Mouse (Mus musculus) gastrocnemius, adult 2 months (tissue): ENCODE measurements around the gene Tha1. TPM values are rescaled to one million over a fixed set of nuclear protein-coding genes. Genes with fewer than 3 reads are reported as not detected.

Experiments
- DNase-seq: peaks from one replicate; pipeline ENCODE4 v3.0.0; 2022
- H3K27ac ChIP-seq: fragments of 200-600 bp; 2 replicates; pipeline ENCODE4 v1.8.1; 2022; ENCODE audit warnings: mild to moderate bottlenecking
- H3K4me3 ChIP-seq: fragments of 200-600 bp; 2 replicates; pipeline ENCODE4 v1.8.1; 2022; ENCODE audit warnings: mild to moderate bottlenecking, moderate library complexity
- CTCF ChIP-seq: fragments of 200-600 bp; IDR thresholded peaks from 2 replicates; pipeline ENCODE4 v1.8.1; 2022; ENCODE audit warnings: antibody characterized with exemption, mild to moderate bottlenecking, moderate library complexity
- intact Hi-C: fragments of 180-260 bp; cut with DNase I; formaldehyde crosslinking; loops from one replicate; pipeline ENCODE4 v1.15.1; 2025
- total RNA-seq, 2 experiments: library from RNA; stranded (reverse); gene quantifications; 2 replicates each; pipeline ENCODE4 v1.2.3; 2021

Tha1 gene
- total RNA-seq, 2 experiments from 2014 or later: 3.8 to 5.2 TPM

GRCm38 (mm10) chr11:117825333-117826101, 47.8 kb downstream of the Tha1 start, which contains the start of the genes Afmid and Tk1:
Gene Afmid (plus strand): TSS chr11:117825924.
Gene Tk1 (minus strand): TSS chr11:117826092.
- peak within 1 kb of the TSS; percentile 67 for H3K27ac ChIP-seq

GRCm38 (mm10) chr11:117824060-117824969, 49.0 kb downstream of the Tha1 start:
- H3K27ac ChIP-seq: peak overlapping the region; percentile 97
- intact Hi-C loops: loop anchor here (1.0 to 2.0 kb wide), 3 partner anchors 34 to 439 kb away; no protein-coding TSS in a partner anchor
- peak overlapping the region; percentile 62 for H3K4me3 ChIP-seq
- peak; percentile 95 for TF ChIP-seq CTCF
- DNase-seq: peak; percentile 88

More at GRCm38 (mm10) chr11:117825333-117826101, 47.8 kb downstream of the Tha1 start, which contains the start of the genes Afmid and Tk1:
- peak within 1 kb of the TSS; percentile 57 for H3K4me3 ChIP-seq
- peak; percentile 73 for DNase-seq
- TF ChIP-seq CTCF: no peak
- intact Hi-C loops: loop anchor here (2.0 kb wide), 1 partner anchor 117 kb away; no protein-coding TSS in a partner anchor

- H3K4me3 ChIP-seq: no peak overlapping the region
- DNase-seq: no peak
- TF ChIP-seq CTCF: no peak
- H3K27ac ChIP-seq: peak overlapping the region; percentile 97
- intact Hi-C loops: no loop called here
Measured at GRCm38 (mm10) chr11:117823411-117823810, 49.9 kb downstream of the Tha1 start.

GRCm38 (mm10) chr11:117822728-117823241, 50.5 kb downstream of the Tha1 start:
- intact Hi-C loops: no loop called here

GRCm38 (mm10) chr11:117821868-117822267, 51.4 kb downstream of the Tha1 start:
- peak overlapping the region; percentile 97 for H3K27ac ChIP-seq
- no peak for TF ChIP-seq CTCF
- DNase-seq: peak; percentile 21
- no peak overlapping the region for H3K4me3 ChIP-seq
- intact Hi-C loops: no loop called here

More at GRCm38 (mm10) chr11:117822728-117823241, 50.5 kb downstream of the Tha1 start:
- TF ChIP-seq CTCF: no peak
- peak; percentile 58 for DNase-seq
- Histone ChIP-seq H3K27ac (peak overlapping the region; percentile 97), H3K4me3 (no peak overlapping the region)

GRCm38 (mm10) chr11:117820173-117820572, 53.1 kb downstream of the Tha1 start:
- peak overlapping the region; percentile 97 for H3K27ac ChIP-seq
- no peak overlapping the region for H3K4me3 ChIP-seq
- intact Hi-C loops: no loop called here
- peak; percentile 34 for DNase-seq
- no peak for TF ChIP-seq CTCF

- Histone ChIP-seq H3K27ac (peak overlapping the region; percentile 97), H3K4me3 (peak overlapping the region; percentile 48)
- TF ChIP-seq CTCF: no peak
- intact Hi-C loops: no loop called here
- DNase-seq: peak; percentile 88
Measured at GRCm38 (mm10) chr11:117819095-117819494, 54.2 kb downstream of the Tha1 start.

Other genes starting within 250 kb of the Tha1 start
- 10 to 100 TPM; 18.5 to 24.8 TPM for gene Tnrc6c, start 219.2 kb downstream of the Tha1 start, total RNA-seq
- gene Tmc8, start 91.4 kb downstream of the Tha1 start, total RNA-seq: 1 to 10 TPM; 1.0 TPM
- 1 to 10 TPM; 4.3 to 4.5 TPM for gene Tmc6, start 91.3 kb downstream of the Tha1 start, total RNA-seq
- not detected for gene 6030468B19Rik, start 75.8 kb downstream of the Tha1 start, total RNA-seq
- 1 to 10 TPM in 1 of 2 experiments, under 1 TPM in 1; 0.86 to 1.6 TPM for gene Gm20708, start 63.8 kb downstream of the Tha1 start, total RNA-seq
- 100 to 1,000 TPM; 169 to 173 TPM for gene Syngr2, start 63.8 kb downstream of the Tha1 start, total RNA-seq
- gene Afmid, start 47.6 kb downstream of the Tha1 start, total RNA-seq: 1 to 10 TPM; 3.1 to 3.3 TPM
- 1 to 10 TPM; 2.5 to 2.8 TPM for gene Tk1, start 47.4 kb downstream of the Tha1 start, total RNA-seq
- not detected for gene Birc5, start 24.2 kb downstream of the Tha1 start, total RNA-seq
- not detected for gene Tmem235, start 12.7 kb downstream of the Tha1 start, total RNA-seq
- 10 to 100 TPM in 1 of 2 experiments, 1 to 10 TPM in 1; 1.7 to 10.1 TPM for gene Socs3, start 96.6 kb upstream of the Tha1 start, total RNA-seq
- gene Pgs1, start 112.8 kb upstream of the Tha1 start, total RNA-seq: 10 to 100 TPM; 17.2 to 18.0 TPM